Mouse (Mus musculus) ES-E14 (cell line): ENCODE measurements around the gene Iffo2.

ENCODE experiments used
- CHD2 ChIP-seq: IDR thresholded peaks from 2 replicates; pipeline ENCODE4 v1.6.1; 2014; ENCODE audit warnings: mild to moderate bottlenecking, low read depth, low read length, inconsistent platforms
- HCFC1 ChIP-seq: IDR thresholded peaks from 2 replicates; pipeline ENCODE4 v1.6.1; 2012; ENCODE audit warnings: low read length, inconsistent platforms, borderline replicate concordance; ENCODE audit not compliant: insufficient read depth
- MAFK ChIP-seq: IDR thresholded peaks from 2 replicates; pipeline ENCODE4 v1.6.1; 2014; ENCODE audit warnings: mild to moderate bottlenecking, low read depth, low read length, inconsistent platforms; ENCODE audit not compliant: insufficient read depth
- ZNF384 ChIP-seq: IDR thresholded peaks from 2 replicates; pipeline ENCODE4 v1.6.1; 2012; ENCODE audit warnings: low read depth, low read length, inconsistent platforms

- TF ChIP-seq ZNF384, result no peak
- no peak for TF ChIP-seq CHD2
- TF ChIP-seq HCFC1, result no peak
- no peak for TF ChIP-seq MAFK
These were observed 38.0 kb upstream of the Iffo2 start for GRCm38 (mm10) chr4:139492258-139492833.
